Mouse (Mus musculus) right cerebral cortex, adult 18-20 months (tissue): Measurements from ENCODE around the gene Cacna2d2.

Source experiments
- DNase-seq: peaks from one replicate; pipeline ENCODE4 v3.0.0; 2022; ENCODE audit warnings: mixed read lengths

Gene Cacna2d2

GRCm38 (mm10) chr9:107464130-107464529 lies 64.7 kb downstream of the Cacna2d2 start:
- no peak for DNase-seq

- no peak for DNase-seq
These were observed 66.2 kb downstream of the Cacna2d2 start for GRCm38 (mm10) chr9:107465657-107466056.

GRCm38 (mm10) chr9:107469213-107469795 lies 69.9 kb downstream of the Cacna2d2 start:
- no peak for DNase-seq

- no peak for DNase-seq
These were observed 71.0 kb downstream of the Cacna2d2 start for GRCm38 (mm10) chr9:107470427-107470826.

- DNase-seq, result no peak
These were observed 74.6 kb downstream of the Cacna2d2 start for GRCm38 (mm10) chr9:107474016-107474415.

- no peak for DNase-seq
These were observed 79.6 kb downstream of the Cacna2d2 start for GRCm38 (mm10) chr9:107478979-107479378.

- no peak for DNase-seq
These were observed 80.2 kb downstream of the Cacna2d2 start for GRCm38 (mm10) chr9:107479593-107479992.

- no peak for DNase-seq
These were observed 81.2 kb downstream of the Cacna2d2 start for GRCm38 (mm10) chr9:107480477-107481069.

- DNase-seq, result no peak
These were observed 81.9 kb downstream of the Cacna2d2 start for GRCm38 (mm10) chr9:107481340-107481739.

GRCm38 (mm10) chr9:107482004-107482403 lies 82.6 kb downstream of the Cacna2d2 start:
- DNase-seq, result no peak

- no peak for DNase-seq
These were observed 83.4 kb downstream of the Cacna2d2 start for GRCm38 (mm10) chr9:107482770-107483169.

- DNase-seq, result no peak
These were observed 84.3 kb downstream of the Cacna2d2 start for GRCm38 (mm10) chr9:107483714-107484113.

GRCm38 (mm10) chr9:107484302-107484701 lies 84.9 kb downstream of the Cacna2d2 start:
- peak; percentile 29 for DNase-seq

GRCm38 (mm10) chr9:107484766-107485165 lies 85.4 kb downstream of the Cacna2d2 start:
- no peak for DNase-seq

GRCm38 (mm10) chr9:107486086-107486485 lies 86.7 kb downstream of the Cacna2d2 start:
- no peak for DNase-seq

- no peak for DNase-seq
These were observed 87.3 kb downstream of the Cacna2d2 start for GRCm38 (mm10) chr9:107486507-107487225.

GRCm38 (mm10) chr9:107490146-107490545 lies 90.7 kb downstream of the Cacna2d2 start:
- no peak for DNase-seq

GRCm38 (mm10) chr9:107490625-107491024 lies 91.2 kb downstream of the Cacna2d2 start:
- no peak for DNase-seq

GRCm38 (mm10) chr9:107493511-107493910 lies 94.1 kb downstream of the Cacna2d2 start:
- DNase-seq, result no peak

GRCm38 (mm10) chr9:107494238-107494637 lies 94.8 kb downstream of the Cacna2d2 start:
- no peak for DNase-seq

GRCm38 (mm10) chr9:107496359-107496758 lies 96.9 kb downstream of the Cacna2d2 start:
- no peak for DNase-seq

GRCm38 (mm10) chr9:107500708-107501286 lies 101.4 kb downstream of the Cacna2d2 start:
- DNase-seq, result no peak

GRCm38 (mm10) chr9:107502131-107502846 lies 102.9 kb downstream of the Cacna2d2 start:
- no peak for DNase-seq
